Mouse (Mus musculus) heart, embryonic 13.5 days (tissue): ENCODE measurements around the gene Dclk1. TPM values are rescaled to one million over a fixed set of nuclear protein-coding genes. Genes with fewer than 3 reads are reported as not detected.

ENCODE experiments used
- ATAC-seq: fragments of 200-750 bp; cut with Nextera tagmentation; 2 replicates; pipeline ENCODE4 v1.8.0; 2017; ENCODE audit warnings: moderate TSS enrichment; ENCODE audit not compliant: insufficient number of reproducible peaks, low FRiP score, low TSS enrichment; ENCODE audit errors: extremely low read depth
- H3K27ac ChIP-seq: fragments of 300-500 bp; sonication (generic); replicated peaks from 2 replicates; pipeline ENCODE4 v1.5.1; 2015; ENCODE audit warnings: moderate library complexity, mild to moderate bottlenecking, inconsistent platforms
- H3K27me3 ChIP-seq: fragments of 300-500 bp; sonication (generic); replicated peaks from 2 replicates; pipeline ENCODE4 v1.6.1; 2015; ENCODE audit warnings: mild to moderate bottlenecking, inconsistent platforms
- H3K36me3 ChIP-seq: fragments of 300-500 bp; sonication (generic); 2 replicates; pipeline ENCODE4 v1.6.1; 2015; ENCODE audit warnings: mild to moderate bottlenecking, inconsistent platforms
- H3K4me1 ChIP-seq: fragments of 300-500 bp; sonication (generic); 2 replicates; pipeline ENCODE4 v1.6.1; 2015; ENCODE audit warnings: inconsistent platforms
- H3K4me2 ChIP-seq: fragments of 300-500 bp; sonication (generic); 2 replicates; pipeline ENCODE4 v1.6.1; 2015; ENCODE audit warnings: inconsistent platforms, mild to moderate bottlenecking, moderate library complexity
- H3K4me3 ChIP-seq: fragments of 300-500 bp; sonication (generic); 2 replicates; pipeline ENCODE4 v1.5.1; 2015; ENCODE audit warnings: moderate library complexity, mild to moderate bottlenecking, inconsistent platforms
- H3K9ac ChIP-seq: fragments of 300-500 bp; sonication (generic); 2 replicates; pipeline ENCODE4 v1.6.1; 2015; ENCODE audit warnings: inconsistent platforms, mild to moderate bottlenecking, moderate library complexity
- H3K9me3 ChIP-seq: fragments of 300-500 bp; sonication (generic); 2 replicates; pipeline ENCODE4 v1.6.1; 2016; ENCODE audit warnings: inconsistent platforms
- WGBS: fragments of 180-500 bp; shearing (Covaris S2); methylation state at CpG from one replicate; pipeline ENCODE4 v1.1.7; 2015; ENCODE audit warnings: mixed read lengths; 5-methylcytosine and 5-hydroxymethylcytosine counted together
- polyA plus RNA-seq: library from polyadenylated mRNA; unstranded; fragments of >200 nt; fragmentation: Nextera tagmentation; extraction: Ambion mirVana; gene quantifications from 2 replicates; pipeline ENCODE4 v1.2.1, GENCODE M21; 2015

The Dclk1 gene
- polyA plus RNA-seq, 1 experiment from 2014 or later: 8.2 TPM

GRCm38 (mm10) chr3:55517454-55518014 lies 275.4 kb downstream of the Dclk1 start:
- H3K4me2 ChIP-seq: peak overlapping the region; percentile 47
- no peak overlapping the region for H3K27ac ChIP-seq
- no peak overlapping the region for H3K9ac ChIP-seq
- no peaks in the 10 kb centered on the region for H3K9me3 ChIP-seq
- ATAC-seq: no peak
- no peaks in the 10 kb centered on the region for H3K27me3 ChIP-seq
- no peaks in the 10 kb centered on the region for H3K4me1 ChIP-seq
- H3K36me3 ChIP-seq: no peaks in the 10 kb centered on the region
- no peak overlapping the region for H3K4me3 ChIP-seq
- WGBS: 65% methylated on average over 17 of the region's 17 CpGs

GRCm38 (mm10) chr3:55520240-55521180 lies 278.3 kb downstream of the Dclk1 start:
- Histone ChIP-seq H3K27me3 (no peaks in the 10 kb centered on the region), H3K4me2 (peak overlapping the region; percentile 35; the same call in 1 of the 2 replicates), H3K4me1 (no peaks in the 10 kb centered on the region), H3K9ac (no peak overlapping the region), H3K36me3 (no peaks in the 10 kb centered on the region), H3K4me3 (no peak overlapping the region), H3K9me3 (no peaks in the 10 kb centered on the region), H3K27ac (no peak overlapping the region)
- WGBS: 23% methylated on average over 12 of the region's 12 CpGs
- no peak for ATAC-seq

DNA sequence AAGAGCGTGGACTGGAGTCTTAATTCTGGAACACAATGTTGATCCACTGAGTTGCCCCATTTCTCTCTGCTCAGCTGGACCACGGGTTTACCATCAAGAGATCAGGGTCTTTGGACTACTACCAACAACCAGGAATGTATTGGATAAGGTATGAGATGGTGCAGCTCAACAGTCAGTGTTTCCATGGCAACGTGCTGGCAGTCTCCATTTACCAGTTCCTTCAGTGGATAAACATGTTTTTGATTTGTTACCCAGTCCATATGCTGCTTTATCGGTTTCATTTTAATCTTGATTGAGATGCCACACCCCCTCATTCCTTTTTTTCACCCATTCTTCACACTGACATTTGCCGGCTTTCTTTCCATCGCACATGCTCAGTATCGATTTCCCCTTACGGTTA lies 279.6 kb downstream of the Dclk1 start:
- H3K36me3 ChIP-seq: no peaks in the 10 kb centered on the region
- H3K27me3 ChIP-seq: no peaks in the 10 kb centered on the region
- no peaks in the 10 kb centered on the region for H3K9me3 ChIP-seq
- WGBS: 76% methylated on average over 8 of the region's 8 CpGs
- H3K4me2 ChIP-seq: no peak overlapping the region
- ATAC-seq: no peak
- H3K4me1 ChIP-seq: no peaks in the 10 kb centered on the region
- no peak overlapping the region for H3K4me3 ChIP-seq
- no peak overlapping the region for H3K9ac ChIP-seq
- H3K27ac ChIP-seq: no peak overlapping the region

GRCm38 (mm10) chr3:55523224-55523623 lies 281.1 kb downstream of the Dclk1 start:
- H3K36me3 ChIP-seq: no peaks in the 10 kb centered on the region
- ATAC-seq: no peak
- H3K9ac ChIP-seq: no peak overlapping the region
- no peak overlapping the region for H3K4me3 ChIP-seq
- H3K4me1 ChIP-seq: no peaks in the 10 kb centered on the region
- H3K9me3 ChIP-seq: no peaks in the 10 kb centered on the region
- no peak overlapping the region for H3K4me2 ChIP-seq
- no peak overlapping the region for H3K27ac ChIP-seq
- H3K27me3 ChIP-seq: no peaks in the 10 kb centered on the region
- 68% methylated on average over 7 of the region's 7 CpGs for WGBS

DNA sequence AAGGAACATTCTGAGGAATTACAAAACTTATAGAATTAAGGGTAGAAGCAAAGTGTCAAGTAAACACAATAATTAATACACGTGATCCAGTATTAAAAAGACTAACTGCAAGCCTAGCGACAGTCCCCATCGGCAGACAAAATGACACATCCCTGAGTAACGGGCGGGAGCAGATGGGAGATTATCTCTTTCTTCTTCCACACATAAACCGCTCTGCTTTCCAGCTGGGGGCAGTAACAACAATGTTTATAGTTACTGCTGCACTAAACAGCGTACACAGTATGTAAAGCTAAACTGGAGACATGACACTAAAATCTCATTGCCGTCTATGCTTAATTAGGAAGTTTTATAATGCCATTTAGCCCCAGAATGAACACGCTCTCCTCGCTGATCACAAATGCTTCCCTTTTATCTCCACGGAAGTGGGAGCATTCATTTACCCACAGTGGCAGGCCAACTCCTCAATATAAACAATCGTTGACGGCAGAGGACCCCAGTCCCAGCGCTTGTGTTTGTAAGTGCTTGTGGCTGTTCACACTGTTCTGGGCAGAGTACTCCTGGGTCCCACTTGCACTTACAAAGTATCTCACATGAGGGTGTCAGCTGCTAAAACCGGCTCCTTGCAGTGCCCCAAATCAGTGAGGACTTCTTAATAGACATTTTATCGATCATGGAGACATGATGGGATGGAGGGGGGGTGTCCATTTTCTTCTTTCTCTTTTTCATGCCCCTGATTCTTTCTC lies 281.7 kb downstream of the Dclk1 start:
- Histone ChIP-seq H3K4me2 (peak overlapping the region; percentile 22; the same call in 1 of the 2 replicates), H3K36me3 (no peaks in the 10 kb centered on the region), H3K9me3 (no peaks in the 10 kb centered on the region), H3K27ac (no peak overlapping the region), H3K4me1 (no peaks in the 10 kb centered on the region), H3K27me3 (no peaks in the 10 kb centered on the region), H3K4me3 (no peak overlapping the region), H3K9ac (no peak overlapping the region)
- 40% methylated on average over 16 of the region's 16 CpGs for WGBS
- no peak for ATAC-seq

GRCm38 (mm10) chr3:55524491-55525195 lies 282.5 kb downstream of the Dclk1 start:
- no peaks in the 10 kb centered on the region for H3K9me3 ChIP-seq
- H3K4me1 ChIP-seq: no peaks in the 10 kb centered on the region; the same call in 1 of the 2 replicates
- H3K27me3 ChIP-seq: no peaks in the 10 kb centered on the region
- no peak for ATAC-seq
- WGBS: 82% methylated on average over 9 of the region's 9 CpGs
- no peak overlapping the region for H3K27ac ChIP-seq
- H3K4me3 ChIP-seq: no peak overlapping the region
- no peaks in the 10 kb centered on the region for H3K36me3 ChIP-seq
- no peak overlapping the region for H3K9ac ChIP-seq
- no peak overlapping the region for H3K4me2 ChIP-seq

GRCm38 (mm10) chr3:55526470-55526869 lies 284.3 kb downstream of the Dclk1 start:
- Histone ChIP-seq H3K4me1 (peaks cover 17% of the 10 kb centered on the region), H3K9ac (no peak overlapping the region; the same call in 1 of the 2 replicates), H3K4me2 (no peak overlapping the region), H3K27ac (no peak overlapping the region), H3K27me3 (no peaks in the 10 kb centered on the region), H3K36me3 (no peaks in the 10 kb centered on the region), H3K4me3 (no peak overlapping the region), H3K9me3 (no peaks in the 10 kb centered on the region)
- WGBS: 59% methylated on average over 3 of the region's 3 CpGs
- ATAC-seq: no peak

DNA sequence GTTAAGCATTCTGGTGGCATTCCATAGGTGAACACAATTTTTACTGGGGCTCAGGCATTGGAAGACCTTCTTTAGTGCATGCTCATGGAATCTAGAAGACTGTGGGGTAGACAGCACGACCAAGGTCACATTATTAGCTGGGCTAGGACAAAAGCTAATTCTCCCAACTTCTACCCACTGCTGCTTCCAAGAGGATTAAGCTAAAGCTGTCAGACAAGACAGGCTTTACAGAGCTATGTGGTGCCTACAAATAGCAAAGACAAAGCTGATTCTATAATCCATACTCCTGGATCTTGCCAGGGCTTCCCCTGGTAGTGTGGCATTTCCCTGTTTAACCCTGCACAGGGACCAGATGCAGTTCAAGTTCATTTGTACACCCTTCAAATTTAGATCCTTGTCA lies 285.4 kb downstream of the Dclk1 start:
- H3K27me3 ChIP-seq: no peaks in the 10 kb centered on the region
- H3K9me3 ChIP-seq: no peaks in the 10 kb centered on the region
- H3K27ac ChIP-seq: no peak overlapping the region
- no peak overlapping the region for H3K4me2 ChIP-seq
- no peak for ATAC-seq
- 59% methylated on average over 1 of the region's 1 CpGs for WGBS
- H3K4me3 ChIP-seq: no peak overlapping the region
- H3K9ac ChIP-seq: no peak overlapping the region
- no peaks in the 10 kb centered on the region for H3K36me3 ChIP-seq
- peaks cover 21% of the 10 kb centered on the region for H3K4me1 ChIP-seq

- WGBS: 86% methylated on average over 5 of the region's 5 CpGs
- H3K36me3 ChIP-seq: no peaks in the 10 kb centered on the region
- no peak for ATAC-seq
- H3K4me2 ChIP-seq: no peak overlapping the region
- no peak overlapping the region for H3K4me3 ChIP-seq
- H3K9ac ChIP-seq: no peak overlapping the region
- no peak overlapping the region for H3K27ac ChIP-seq
- H3K4me1 ChIP-seq: peaks cover 21% of the 10 kb centered on the region
- H3K9me3 ChIP-seq: no peaks in the 10 kb centered on the region
- H3K27me3 ChIP-seq: no peaks in the 10 kb centered on the region
These were observed 285.8 kb downstream of the Dclk1 start for GRCm38 (mm10) chr3:55528012-55528411.

DNA sequence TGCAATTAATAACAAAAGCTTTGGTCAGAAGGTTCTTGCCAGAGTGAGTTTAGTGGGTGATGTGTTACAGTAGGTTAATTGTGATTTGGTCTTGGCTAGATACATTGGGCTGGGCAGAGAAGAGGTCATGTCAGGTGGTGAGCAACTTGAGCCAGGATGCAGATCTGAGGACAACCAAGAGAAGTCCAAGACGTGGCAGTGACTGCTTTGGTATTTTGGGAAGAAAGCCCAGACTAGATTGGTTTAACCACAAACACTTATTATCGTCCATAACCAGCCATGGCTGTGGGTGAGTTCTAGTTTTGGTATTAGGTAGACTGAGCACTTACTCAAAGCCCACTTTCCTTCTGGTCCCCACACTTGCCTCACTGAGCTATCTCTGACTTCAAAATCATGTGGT lies 287.2 kb downstream of the Dclk1 start:
- no peaks in the 10 kb centered on the region for H3K36me3 ChIP-seq
- ATAC-seq: no peak
- 55% methylated on average over 2 of the region's 2 CpGs for WGBS
- no peaks in the 10 kb centered on the region for H3K9me3 ChIP-seq
- no peak overlapping the region for H3K9ac ChIP-seq
- H3K4me2 ChIP-seq: no peak overlapping the region
- H3K4me1 ChIP-seq: peaks cover 21% of the 10 kb centered on the region
- no peak overlapping the region for H3K27ac ChIP-seq
- no peaks in the 10 kb centered on the region for H3K27me3 ChIP-seq
- H3K4me3 ChIP-seq: no peak overlapping the region
